Mouse (Mus musculus) heart, embryonic 15.5 days (tissue): ENCODE data around the gene Gm21958. TPM values are rescaled to one million over a fixed set of nuclear protein-coding genes. Genes with fewer than 3 reads are reported as not detected.
"Not testable (repeated sequence)": the region's sequence is repeated elsewhere in the genome, so short reads cannot be mapped to it uniquely, and the experiment has no call there.

Experiments used
- ATAC-seq: fragments of 200-750 bp; cut with Nextera tagmentation; replicated peaks from 2 replicates; pipeline ENCODE4 v1.8.0; 2017; ENCODE audit warnings: low read depth, moderate TSS enrichment; ENCODE audit not compliant: insufficient number of reproducible peaks, insufficient read depth, low FRiP score
- H3K27ac ChIP-seq: fragments of 300-500 bp; sonication (generic); 2 replicates; pipeline ENCODE4 v1.5.1; 2015; ENCODE audit warnings: mild to moderate bottlenecking, inconsistent platforms
- H3K27me3 ChIP-seq: fragments of 300-500 bp; sonication (generic); 2 replicates; pipeline ENCODE4 v1.6.1; 2015; ENCODE audit warnings: inconsistent platforms
- H3K36me3 ChIP-seq: fragments of 300-500 bp; sonication (generic); 2 replicates; pipeline ENCODE4 v1.6.1; 2015; ENCODE audit warnings: mild to moderate bottlenecking, inconsistent platforms
- H3K4me1 ChIP-seq: fragments of 300-500 bp; sonication (generic); replicated peaks from 2 replicates; pipeline ENCODE4 v1.6.1; 2015; ENCODE audit warnings: inconsistent platforms
- H3K4me2 ChIP-seq: fragments of 300-500 bp; sonication (generic); 2 replicates; pipeline ENCODE4 v1.6.1; 2015; ENCODE audit warnings: inconsistent platforms, mild to moderate bottlenecking, moderate library complexity
- H3K4me3 ChIP-seq: fragments of 300-500 bp; sonication (generic); 2 replicates; pipeline ENCODE4 v1.5.1; 2015; ENCODE audit warnings: mild to moderate bottlenecking, inconsistent platforms
- H3K9ac ChIP-seq: fragments of 300-500 bp; sonication (generic); 2 replicates; pipeline ENCODE4 v1.6.1; 2015; ENCODE audit warnings: mild to moderate bottlenecking, inconsistent platforms
- H3K9me3 ChIP-seq: fragments of 300-500 bp; sonication (generic); replicated peaks from 2 replicates; pipeline ENCODE4 v1.6.1; 2016; ENCODE audit warnings: inconsistent platforms
- WGBS: fragments of 180-500 bp; shearing (Covaris S2); methylation state at CpG from one replicate; pipeline ENCODE4 v1.1.7; 2015; ENCODE audit warnings: mixed read lengths; 5-methylcytosine and 5-hydroxymethylcytosine counted together
- polyA plus RNA-seq: library from polyadenylated mRNA; unstranded; fragments of >200 nt; fragmentation: Nextera tagmentation; extraction: Ambion mirVana; gene quantifications from 2 replicates; pipeline ENCODE4 v1.2.1, GENCODE M21; 2015

The Gm21958 gene
- polyA plus RNA-seq, 1 experiment from 2014 or later, result 0.26 TPM

GRCm38 (mm10) chr3:54717348-54717747, 3.2 kb upstream of the Gm21958 start:
- no peak for ATAC-seq
- Histone ChIP-seq H3K4me1 (no peaks in the 10 kb centered on the region), H3K27me3 (no peaks in the 10 kb centered on the region), H3K9ac (no peak overlapping the region), H3K36me3 (peaks cover 66% of the 10 kb centered on the region), H3K27ac (no peak overlapping the region), H3K9me3 (no peaks in the 10 kb centered on the region), H3K4me2 (no peak overlapping the region), H3K4me3 (no peak overlapping the region)
- 87% methylated on average over 6 of the region's 6 CpGs for WGBS

GRCm38 (mm10) chr3:54715461-54715860, 1.3 kb upstream of the Gm21958 start:
- H3K4me2 ChIP-seq, result no peak overlapping the region
- no peak overlapping the region for H3K27ac ChIP-seq
- no peaks in the 10 kb centered on the region for H3K4me1 ChIP-seq
- H3K27me3 ChIP-seq, result no peaks in the 10 kb centered on the region
- H3K4me3 ChIP-seq, result no peak overlapping the region
- H3K36me3 ChIP-seq, result peaks cover 70% of the 10 kb centered on the region
- H3K9me3 ChIP-seq, result no peaks in the 10 kb centered on the region
- ATAC-seq, result no peak
- H3K9ac ChIP-seq, result no peak overlapping the region
- 88% methylated on average over 6 of the region's 6 CpGs for WGBS

GRCm38 (mm10) chr3:54708972-54709371, 5.2 kb downstream of the Gm21958 start:
- H3K4me1 ChIP-seq, result no peaks in the 10 kb centered on the region
- H3K9ac ChIP-seq, result no peak overlapping the region
- no peak for ATAC-seq
- H3K27ac ChIP-seq, result peak overlapping the region; percentile 9; the same call in 1 of the 2 replicates
- WGBS, result 67% methylated on average over 9 of the region's 9 CpGs
- H3K4me2 ChIP-seq, result no peak overlapping the region
- H3K36me3 ChIP-seq, result peaks cover 84% of the 10 kb centered on the region
- H3K27me3 ChIP-seq, result no peaks in the 10 kb centered on the region
- H3K4me3 ChIP-seq, result no peak overlapping the region
- H3K9me3 ChIP-seq, result no peaks in the 10 kb centered on the region

- not testable (repeated sequence) for ATAC-seq, H3K4me1 ChIP-seq, H3K4me2 ChIP-seq, H3K27ac ChIP-seq, H3K9ac ChIP-seq, H3K27me3 ChIP-seq, H3K9me3 ChIP-seq, H3K4me3 ChIP-seq
- WGBS, result 95% methylated on average over 8 of the region's 8 CpGs
- H3K36me3 ChIP-seq, result peaks cover 75% of the 10 kb centered on the region
Observed at GRCm38 (mm10) chr3:54704106-54704505, 10.0 kb downstream of the Gm21958 start.

- Histone ChIP-seq H3K9ac (no peak overlapping the region), H3K27ac (no peak overlapping the region), H3K9me3 (no peaks in the 10 kb centered on the region), H3K4me1 (no peaks in the 10 kb centered on the region), H3K4me3 (no peak overlapping the region), H3K36me3 (peaks cover 66% of the 10 kb centered on the region), H3K27me3 (no peaks in the 10 kb centered on the region), H3K4me2 (no peak overlapping the region)
- WGBS, result 40% methylated on average over 5 of the region's 5 CpGs
- ATAC-seq, result no peak
Observed at GRCm38 (mm10) chr3:54699759-54700301, 14.3 kb downstream of the Gm21958 start.

GRCm38 (mm10) chr3:54693056-54693415, 21.1 kb downstream of the Gm21958 start:
- WGBS, result 0% methylated on average over 8 of the region's 8 CpGs
- Histone ChIP-seq H3K27me3 (no peaks in the 10 kb centered on the region), H3K27ac (peak overlapping the region; percentile 91), H3K9ac (peak overlapping the region; percentile 70), H3K9me3 (no peaks in the 10 kb centered on the region), H3K4me1 (peaks cover 3% of the 10 kb centered on the region; the same call in 1 of the 2 replicates), H3K4me3 (peak overlapping the region; percentile 81), H3K36me3 (peaks cover 23% of the 10 kb centered on the region), H3K4me2 (peak overlapping the region; percentile 63)
- peak; percentile 15; the same call in 1 of the 2 replicates for ATAC-seq

- under 1% methylated on average over 65 of the region's 65 CpGs for WGBS
- ATAC-seq, result peak; percentile 99
Observed at GRCm38 (mm10) chr3:54692202-54693055, 21.7 kb downstream of the Gm21958 start, which contains the start of gene Supt20. Gene Supt20, plus strand, starts transcription at chr3:54692807.

GRCm38 (mm10) chr3:54689091-54689490, 25.1 kb downstream of the Gm21958 start:
- H3K27ac ChIP-seq, result no peak overlapping the region
- no peak for ATAC-seq
- H3K4me2 ChIP-seq, result no peak overlapping the region
- H3K9ac ChIP-seq, result no peak overlapping the region
- no peaks in the 10 kb centered on the region for H3K27me3 ChIP-seq
- H3K4me1 ChIP-seq, result no peaks in the 10 kb centered on the region
- H3K4me3 ChIP-seq, result no peak overlapping the region
- H3K36me3 ChIP-seq, result no peaks in the 10 kb centered on the region
- no peaks in the 10 kb centered on the region for H3K9me3 ChIP-seq
- 27% methylated on average over 2 of the region's 2 CpGs for WGBS

More at GRCm38 (mm10) chr3:54692202-54693055, 21.7 kb downstream of the Gm21958 start, which contains the start of gene Supt20:
- Histone ChIP-seq H3K36me3 (peaks cover 20% of the 10 kb centered on the region), H3K9ac (peak within 1 kb of the TSS; percentile 70), H3K4me3 (peak within 1 kb of the TSS; percentile 81), H3K4me1 (peaks cover 3% of the 10 kb centered on the region; the same call in 1 of the 2 replicates), H3K27ac (peak within 1 kb of the TSS; percentile 91), H3K9me3 (no peaks in the 10 kb centered on the region), H3K27me3 (no peaks in the 10 kb centered on the region), H3K4me2 (peak within 1 kb of the TSS; percentile 63)

- Histone ChIP-seq H3K9ac (no peak overlapping the region), H3K9me3 (no peaks in the 10 kb centered on the region), H3K4me2 (no peak overlapping the region), H3K4me1 (no peaks in the 10 kb centered on the region), H3K4me3 (no peak overlapping the region), H3K27me3 (no peaks in the 10 kb centered on the region), H3K36me3 (no peaks in the 10 kb centered on the region), H3K27ac (no peak overlapping the region)
- 64% methylated on average over 2 of the region's 2 CpGs for WGBS
- no peak for ATAC-seq
Observed at GRCm38 (mm10) chr3:54687245-54687644, 26.9 kb downstream of the Gm21958 start.

- Histone ChIP-seq H3K9ac (no peak overlapping the region), H3K27ac (no peak overlapping the region), H3K9me3 (no peaks in the 10 kb centered on the region), H3K36me3 (no peaks in the 10 kb centered on the region), H3K4me3 (no peak overlapping the region), H3K4me2 (no peak overlapping the region), H3K27me3 (no peaks in the 10 kb centered on the region), H3K4me1 (no peaks in the 10 kb centered on the region)
- WGBS, result 89% methylated on average over 3 of the region's 3 CpGs
- no peak for ATAC-seq
Observed at GRCm38 (mm10) chr3:54685202-54685601, 29.0 kb downstream of the Gm21958 start.

GRCm38 (mm10) chr3:54681310-54682204, 32.6 kb downstream of the Gm21958 start:
- Histone ChIP-seq H3K9me3 (no peaks in the 10 kb centered on the region), H3K4me2 (no peak overlapping the region), H3K4me1 (no peaks in the 10 kb centered on the region), H3K27ac (no peak overlapping the region), H3K9ac (no peak overlapping the region), H3K27me3 (no peaks in the 10 kb centered on the region), H3K4me3 (no peak overlapping the region), H3K36me3 (no peaks in the 10 kb centered on the region)
- no peak for ATAC-seq
- 60% methylated on average over 6 of the region's 6 CpGs for WGBS
